Mouse (Mus musculus) B cell, adult 67 days (primary cell): ENCODE results near the gene Fam187b. TPM values are rescaled to one million over a fixed set of nuclear protein-coding genes. Genes with fewer than 3 reads are reported as not detected.

Experiments
- total RNA-seq, 2 experiments: library from RNA; stranded (reverse); gene quantifications; 4 replicates each; pipeline ENCODE4 v1.2.4; 2023

The Fam187b gene
- total RNA-seq, result not detected

DNA sequence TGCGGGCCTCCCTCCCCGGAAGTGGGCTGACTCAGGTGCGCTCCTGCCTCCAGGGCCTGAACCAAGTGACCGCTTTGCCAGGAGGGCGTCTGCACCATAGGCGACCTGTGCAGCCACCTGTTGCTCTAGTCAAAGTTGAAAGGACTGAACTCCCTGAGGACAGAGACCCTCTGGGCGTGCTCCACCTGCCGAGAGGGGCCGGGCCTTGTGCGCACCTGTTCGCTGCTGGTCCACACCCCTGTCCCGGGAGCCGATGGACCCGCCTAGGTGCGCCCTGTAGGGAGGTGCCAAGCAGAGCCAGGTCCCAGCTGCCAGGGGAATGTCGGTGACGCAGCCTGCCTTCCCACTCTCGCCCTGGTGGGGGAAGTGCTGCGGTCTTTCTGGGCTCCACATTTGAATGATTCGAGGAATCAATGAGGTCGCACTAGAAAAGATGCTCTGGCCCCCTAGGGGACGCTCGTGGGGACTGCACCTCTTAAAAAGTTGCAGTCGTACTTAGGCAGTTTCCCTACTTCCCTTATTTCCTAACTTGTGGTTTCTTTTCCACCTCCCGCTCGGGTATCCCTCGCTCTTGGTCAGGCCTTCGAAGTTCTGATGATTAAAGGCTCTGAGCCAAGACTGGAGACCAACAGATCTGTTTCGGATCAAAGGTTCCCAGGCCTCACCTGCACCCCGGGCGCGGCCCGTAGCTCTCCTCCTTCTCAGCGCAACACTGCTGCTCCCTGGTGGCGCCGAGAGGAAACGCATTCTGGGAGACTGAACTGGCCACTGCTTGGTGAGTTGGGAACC, at the start of gene Fam187b:
TSS of gene Fam187b (plus strand) at position 290 of the 789 bp plus-strand sequence.

DNA sequence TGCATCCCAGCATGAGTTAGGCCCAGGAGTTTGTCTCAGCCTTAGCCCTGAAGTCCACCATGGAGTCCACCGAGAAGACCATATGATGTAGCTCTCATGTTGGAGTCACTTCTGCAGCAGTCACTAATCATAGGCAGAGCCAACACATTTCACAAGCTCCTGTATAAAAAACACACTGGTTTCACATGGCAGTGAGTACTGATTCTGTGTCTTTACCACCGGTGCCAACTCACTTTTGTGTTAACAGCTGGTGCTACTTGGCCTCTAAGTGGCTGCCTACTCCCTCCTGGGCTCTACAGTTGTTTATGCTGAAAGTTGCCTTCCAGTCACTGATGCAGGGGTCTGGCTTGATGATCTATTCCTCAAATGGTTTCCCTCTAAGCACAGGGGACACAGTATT, 49.0 kb upstream of the Fam187b start, which contains the start of gene Hamp2:
TSS of gene Hamp2 (minus strand) at position 101 of the 400 bp plus-strand sequence.

DNA sequence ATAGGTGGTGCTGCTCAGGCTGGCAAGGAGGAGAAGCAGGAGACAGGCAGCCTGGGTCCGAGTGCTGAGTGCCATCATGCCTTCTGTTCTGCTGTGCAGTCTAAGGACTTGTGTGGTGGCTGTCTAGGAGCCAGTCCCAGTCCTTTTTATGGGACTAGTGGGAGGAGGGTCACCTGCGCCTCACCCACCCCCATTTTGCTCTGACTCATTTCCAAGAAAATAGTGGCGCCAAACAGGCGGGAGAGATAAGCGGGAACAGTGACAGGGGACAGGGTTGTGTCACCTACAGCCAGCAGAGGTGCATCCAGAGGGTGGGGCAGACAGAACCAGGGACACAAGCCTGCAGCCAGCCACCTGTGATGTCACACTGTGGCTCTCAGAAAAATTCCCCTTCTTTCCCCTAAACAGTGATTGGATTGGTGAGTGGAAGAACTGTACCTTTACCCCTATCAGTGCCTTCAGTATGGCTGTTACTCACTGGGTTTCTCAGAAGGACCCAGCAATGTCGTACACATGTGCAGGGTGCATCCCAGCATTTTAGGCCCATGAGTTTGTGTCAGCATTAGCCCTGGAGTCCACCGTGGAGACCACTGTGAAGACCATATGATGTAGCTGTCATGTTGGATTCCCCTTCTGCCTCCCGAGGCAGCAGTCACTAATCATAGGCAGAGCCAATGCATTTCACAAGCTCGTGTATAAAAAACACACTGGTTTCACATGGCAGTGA, 29.5 kb upstream of the Fam187b start, which contains the start of gene Hamp:
TSS of gene Hamp (minus strand) at position 124 of the 727 bp plus-strand sequence.

DNA sequence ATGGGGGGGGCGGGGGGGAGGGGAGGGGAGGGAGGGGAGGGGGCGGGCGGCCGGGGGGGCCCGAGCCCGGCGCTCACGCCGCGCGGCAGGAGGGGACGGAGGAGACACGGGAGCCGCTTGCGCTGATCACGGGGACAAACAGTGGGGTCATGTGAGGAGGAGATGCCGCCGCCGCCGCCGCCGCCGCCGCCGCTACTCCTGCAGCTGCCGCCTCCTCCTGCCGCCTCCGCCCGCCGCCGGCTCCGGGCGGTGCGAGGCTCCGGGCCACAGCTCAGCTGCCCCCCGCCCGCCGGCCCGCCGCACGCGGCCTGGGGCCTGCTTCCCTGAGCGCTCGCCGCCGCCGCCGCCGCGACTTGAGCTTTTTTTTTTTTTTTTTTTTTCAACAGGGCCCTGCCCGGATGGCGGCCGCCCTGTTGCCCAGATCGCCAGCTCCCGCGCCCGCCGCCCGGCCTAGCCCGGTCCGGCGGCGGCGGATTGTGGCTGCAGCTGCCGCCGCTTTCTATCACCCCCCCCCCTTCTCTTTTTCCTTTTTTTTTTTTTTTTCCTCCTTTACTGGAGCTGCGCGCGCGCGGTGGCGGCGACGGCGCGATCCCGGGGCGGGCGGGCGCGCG, 16.7 kb upstream of the Fam187b start, which contains the start of gene Usf2:
TSS of gene Usf2 (minus strand) at position 48 of the 611 bp plus-strand sequence.

DNA sequence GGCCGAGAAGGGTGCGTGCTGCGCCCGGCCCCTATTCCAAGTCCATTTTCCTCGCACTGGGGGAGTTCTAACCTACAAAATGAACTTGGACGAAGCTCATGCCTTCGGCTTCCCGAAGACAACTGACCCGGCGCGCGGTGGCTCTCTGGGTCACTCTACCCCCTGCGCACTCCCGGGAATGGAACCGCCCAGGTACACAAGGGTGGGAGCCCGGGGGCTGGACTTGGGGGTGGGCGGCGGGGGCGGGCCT, 414 bp upstream of the Fam187b start, which contains the start of gene Lsr:
TSS of gene Lsr (minus strand) at position 214 of the 250 bp plus-strand sequence.

Other genes starting within 250 kb of the Fam187b start
- gene Tmem147, start 244.2 kb upstream of the Fam187b start, total RNA-seq, result 10 to 100 TPM; 46.8 to 50.0 TPM
- gene Gapdhs, start 230.1 kb upstream of the Fam187b start, total RNA-seq, result not detected
- gene Sbsn, start 222.3 kb upstream of the Fam187b start, total RNA-seq, result 1 to 10 TPM; 3.8 to 5.0 TPM
- gene Dmkn, start 210.0 kb upstream of the Fam187b start, total RNA-seq, result not detected
- not detected for gene Krtdap, start 185.9 kb upstream of the Fam187b start, total RNA-seq
- 10 to 100 TPM; 15.2 to 19.0 TPM for gene Ffar2, start 150.0 kb upstream of the Fam187b start, total RNA-seq
- 1 to 10 TPM; 2.2 to 3.7 TPM for gene Ffar3, start 117.6 kb upstream of the Fam187b start, total RNA-seq
- 10 to 100 TPM; 34.4 to 43.8 TPM for gene Ffar1, start 112.2 kb upstream of the Fam187b start, total RNA-seq
- gene Cd22, start 93.4 kb upstream of the Fam187b start, total RNA-seq, result 1,000 to 10,000 TPM; 1,236 to 1,328 TPM
- not detected for gene Mag, start 58.9 kb upstream of the Fam187b start, total RNA-seq
- gene Hamp2, start 49.1 kb upstream of the Fam187b start, total RNA-seq, result not detected
- gene Hamp, start 29.8 kb upstream of the Fam187b start, total RNA-seq, result not detected
- gene Usf2, start 17.0 kb upstream of the Fam187b start, total RNA-seq, result 100 to 1,000 TPM; 145 to 165 TPM
- gene Lsr, start 326 bp upstream of the Fam187b start, total RNA-seq, result 1 to 10 TPM; 1.1 to 1.2 TPM
- gene Fxyd5, start 68.7 kb downstream of the Fam187b start, total RNA-seq, result 100 to 1,000 TPM; 134 to 151 TPM
- not detected for gene Fxyd7, start 77.7 kb downstream of the Fam187b start, total RNA-seq
- gene Fxyd1, start 83.4 kb downstream of the Fam187b start, total RNA-seq, result not detected
- gene Lgi4, start 85.6 kb downstream of the Fam187b start, total RNA-seq, result not detected
- not detected for gene Fxyd3, start 102.9 kb downstream of the Fam187b start, total RNA-seq
- gene Hpn, start 141.5 kb downstream of the Fam187b start, total RNA-seq, result not detected
- under 1 TPM; 0.35 to 0.92 TPM for gene Scn1b, start 153.2 kb downstream of the Fam187b start, total RNA-seq
- 100 to 1,000 TPM; 247 to 277 TPM for gene Gramd1a, start 182.1 kb downstream of the Fam187b start, total RNA-seq